Mouse (Mus musculus) Muller cell, postnatal 12 days (primary cell): ENCODE results near the gene Gatm.

Experiments
- DNase-seq: peaks from one replicate; pipeline ENCODE4 v3.0.0-alpha.2; 2015; ENCODE audit errors: inconsistent ontology term

Gene Gatm

GRCm38 (mm10) chr2:122610746-122611653, at the start of gene Gatm:
Gene Gatm (minus strand): TSS chr2:122611303.
- peak; percentile 83 for DNase-seq

- no peak for DNase-seq
Observed at GRCm38 (mm10) chr2:122659825-122660224, 48.7 kb upstream of the Gatm start.

GRCm38 (mm10) chr2:122657707-122658524, 46.8 kb upstream of the Gatm start:
- DNase-seq = no peak

GRCm38 (mm10) chr2:122656767-122657166, 45.7 kb upstream of the Gatm start:
- DNase-seq = no peak

GRCm38 (mm10) chr2:122656052-122656451, 44.9 kb upstream of the Gatm start:
- peak; percentile 16 for DNase-seq

GRCm38 (mm10) chr2:122652096-122653084, 41.3 kb upstream of the Gatm start:
- no peak for DNase-seq

- DNase-seq = no peak
Observed at GRCm38 (mm10) chr2:122638673-122639072, 27.6 kb upstream of the Gatm start.

GRCm38 (mm10) chr2:122638029-122638428, 26.9 kb upstream of the Gatm start:
- no peak for DNase-seq

GRCm38 (mm10) chr2:122637526-122637997, 26.5 kb upstream of the Gatm start:
- peak; percentile 72 for DNase-seq

GRCm38 (mm10) chr2:122636686-122637085, 25.6 kb upstream of the Gatm start, which contains the start of gene AA467197:
Gene AA467197 (plus strand): TSS chr2:122636986.
- no peak for DNase-seq

GRCm38 (mm10) chr2:122631226-122631801, 20.2 kb upstream of the Gatm start:
- DNase-seq = peak; percentile 54

GRCm38 (mm10) chr2:122630465-122631225, 19.5 kb upstream of the Gatm start:
- peak; percentile 86 for DNase-seq

GRCm38 (mm10) chr2:122629871-122630270, 18.8 kb upstream of the Gatm start:
- DNase-seq = no peak

GRCm38 (mm10) chr2:122628976-122629375, 17.9 kb upstream of the Gatm start:
- DNase-seq = peak; percentile 78

GRCm38 (mm10) chr2:122625930-122626329, 14.8 kb upstream of the Gatm start:
- peak; percentile 19 for DNase-seq

- DNase-seq = no peak
Observed at GRCm38 (mm10) chr2:122621337-122622110, 10.4 kb upstream of the Gatm start.

GRCm38 (mm10) chr2:122618719-122619118, 7.6 kb upstream of the Gatm start:
- no peak for DNase-seq

- DNase-seq = no peak
Observed at GRCm38 (mm10) chr2:122617792-122618191, 6.7 kb upstream of the Gatm start.

- no peak for DNase-seq
Observed at GRCm38 (mm10) chr2:122616237-122616636, 5.1 kb upstream of the Gatm start.
